Mouse (Mus musculus) heart, postnatal 0 days (tissue): Measurements from ENCODE around the gene Cldn11. TPM values are rescaled to one million over a fixed set of nuclear protein-coding genes. Genes with fewer than 3 reads are reported as not detected.

Source experiments
- ATAC-seq: fragments of 200-750 bp; cut with Nextera tagmentation; 2 replicates; pipeline ENCODE4 v1.8.0; 2017; ENCODE audit warnings: low read depth, moderate number of reproducible peaks, moderate library complexity; ENCODE audit not compliant: insufficient read depth
- DNase-seq: peaks from one replicate; pipeline ENCODE4 v3.0.0-alpha.2; 2016; ENCODE audit warnings: low spot score
- H3K27ac ChIP-seq: fragments of 300-500 bp; sonication (generic); 2 replicates; pipeline ENCODE4 v1.5.1; 2014; ENCODE audit warnings: low read depth, mild to moderate bottlenecking
- H3K27me3 ChIP-seq: fragments of 300-500 bp; sonication (generic); 2 replicates; pipeline ENCODE4 v1.6.1; 2014; ENCODE audit warnings: low read length, mixed read lengths; ENCODE audit not compliant: control insufficient read depth, insufficient read depth
- H3K36me3 ChIP-seq: fragments of 300-500 bp; sonication (generic); replicated peaks from 2 replicates; pipeline ENCODE4 v1.6.1; 2014; ENCODE audit warnings: low read length, mixed read lengths; ENCODE audit not compliant: control insufficient read depth, insufficient read depth
- H3K4me1 ChIP-seq: fragments of 300-500 bp; sonication (generic); 2 replicates; pipeline ENCODE4 v1.6.1; 2014; ENCODE audit warnings: antibody characterized with exemption; ENCODE audit not compliant: control insufficient read depth, insufficient read depth
- H3K4me2 ChIP-seq: fragments of 300-500 bp; sonication (generic); 2 replicates; pipeline ENCODE4 v1.6.1; 2014; ENCODE audit warnings: low read depth, mild to moderate bottlenecking, low read length, moderate library complexity
- H3K4me3 ChIP-seq: fragments of 300-500 bp; sonication (generic); 2 replicates; pipeline ENCODE4 v1.5.1; 2014; ENCODE audit warnings: low read depth, low read length
- H3K9ac ChIP-seq: fragments of 300-500 bp; sonication (generic); replicated peaks from 2 replicates; pipeline ENCODE4 v1.6.1; 2014; ENCODE audit warnings: low read depth, low read length, mixed read lengths
- H3K9me3 ChIP-seq: fragments of 300-500 bp; sonication (generic); replicated peaks from 2 replicates; pipeline ENCODE4 v1.6.1; 2016; ENCODE audit warnings: low read length; ENCODE audit not compliant: control insufficient read depth
- CTCF ChIP-seq: IDR thresholded peaks from 2 replicates; pipeline ENCODE4 v1.5.1; 2016; ENCODE audit warnings: antibody characterized with exemption, control low read depth, low read depth
- EP300 ChIP-seq: IDR thresholded peaks from 2 replicates; pipeline ENCODE4 v1.6.1; 2016; ENCODE audit warnings: antibody characterized with exemption, low read depth
- WGBS: fragments of 180-500 bp; shearing (Covaris S2); extraction: QIAGEN DNeasy Blood & Tissue Kit; methylation state at CpG from one replicate; pipeline ENCODE4 v1.1.7; 2014; 5-methylcytosine and 5-hydroxymethylcytosine counted together
- polyA plus RNA-seq: library from polyadenylated mRNA; unstranded; fragments of >200 nt; fragmentation: Nextera tagmentation; extraction: Ambion mirVana; gene quantifications from 2 replicates; pipeline ENCODE4 v1.2.1, GENCODE M21; 2015
- total RNA-seq: library from RNA; depleted of rRNA; stranded (reverse); fragments of >200 nt; gene quantifications from 2 replicates; pipeline ENCODE4 v1.2.3, GENCODE M21; 2014; ENCODE audit warnings: low replicate concordance

Cldn11 gene
- total and polyA plus RNA-seq, 2 experiments from 2014 or later = 4.8 to 9.3 TPM

DNA sequence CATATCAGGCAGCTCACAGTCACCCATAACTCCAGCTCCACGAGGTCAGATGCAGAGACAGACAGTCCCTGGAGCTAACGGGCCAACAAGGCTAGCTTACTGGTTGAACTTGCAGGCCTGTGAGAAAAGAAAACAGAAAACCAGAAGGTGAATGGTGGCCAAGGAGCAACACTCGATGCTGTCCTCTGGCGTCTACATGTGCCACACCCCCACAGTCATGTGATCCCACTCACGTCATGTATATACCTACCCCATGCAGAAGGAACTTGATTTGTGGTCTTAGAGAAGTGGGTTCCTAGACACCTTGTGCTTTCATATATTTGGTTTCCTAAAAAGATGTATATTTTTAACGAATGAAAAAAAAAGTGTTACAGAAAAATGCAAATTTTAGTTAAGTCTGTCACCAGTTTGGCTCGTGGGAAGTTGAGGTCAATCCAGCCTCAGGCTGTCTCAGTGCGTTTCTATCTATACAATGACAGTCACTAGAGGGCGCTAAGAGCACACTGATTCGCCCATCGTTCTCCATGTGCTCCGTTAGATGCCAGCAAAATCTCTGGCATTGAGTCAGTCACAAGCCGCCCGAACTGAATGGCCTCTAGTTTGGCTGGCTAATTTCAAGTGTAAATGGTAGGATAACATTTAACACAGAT, 4.0 kb upstream of the Cldn11 start:
- ATAC-seq (peak; percentile 85), DNase-seq (peak; percentile 89)
- no peak overlapping the region for H3K27ac ChIP-seq
- peaks cover 7% of the 10 kb centered on the region; the same call in 1 of the 2 replicates for H3K4me1 ChIP-seq
- no peaks in the 10 kb centered on the region for H3K36me3 ChIP-seq
- H3K9me3 ChIP-seq = no peaks in the 10 kb centered on the region
- 11% methylated on average over 14 of the region's 14 CpGs for WGBS
- H3K4me2 ChIP-seq = no peak overlapping the region
- peaks cover 24% of the 10 kb centered on the region for H3K27me3 ChIP-seq
- H3K4me3 ChIP-seq = no peak overlapping the region
- TF ChIP-seq CTCF (peak; percentile 93), EP300 (no peak)
- no peak overlapping the region for H3K9ac ChIP-seq

DNA sequence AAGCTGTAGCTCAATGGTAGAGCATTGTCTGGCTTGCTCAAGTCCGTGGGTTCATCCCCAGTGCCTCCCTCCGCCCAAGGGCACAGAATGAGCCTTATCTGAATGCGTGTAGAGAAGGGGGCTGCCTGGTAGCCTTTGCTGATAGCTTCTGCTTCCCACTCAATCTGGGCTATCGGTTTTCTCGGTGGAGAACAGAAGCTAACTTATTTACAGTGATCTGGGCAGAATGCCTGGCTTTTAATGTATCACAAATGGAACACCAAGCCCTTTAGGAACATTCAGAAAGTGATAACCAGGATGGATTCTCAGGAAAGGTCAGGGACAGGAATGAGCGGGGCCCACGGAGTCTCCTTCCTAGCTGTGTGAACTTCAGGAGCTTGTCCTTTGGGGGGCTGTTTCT, 1.1 kb upstream of the Cldn11 start:
- Histone ChIP-seq H3K4me3 (no peak overlapping the region), H3K4me1 (peaks cover 7% of the 10 kb centered on the region; the same call in 1 of the 2 replicates), H3K27me3 (peaks cover 30% of the 10 kb centered on the region), H3K9ac (no peak overlapping the region), H3K27ac (no peak overlapping the region), H3K36me3 (no peaks in the 10 kb centered on the region), H3K9me3 (no peaks in the 10 kb centered on the region), H3K4me2 (no peak overlapping the region)
- TF ChIP-seq CTCF (no peak), EP300 (no peak)
- DNase-seq (no peak), ATAC-seq (no peak)
- 58% methylated on average over 7 of the region's 7 CpGs for WGBS

DNA sequence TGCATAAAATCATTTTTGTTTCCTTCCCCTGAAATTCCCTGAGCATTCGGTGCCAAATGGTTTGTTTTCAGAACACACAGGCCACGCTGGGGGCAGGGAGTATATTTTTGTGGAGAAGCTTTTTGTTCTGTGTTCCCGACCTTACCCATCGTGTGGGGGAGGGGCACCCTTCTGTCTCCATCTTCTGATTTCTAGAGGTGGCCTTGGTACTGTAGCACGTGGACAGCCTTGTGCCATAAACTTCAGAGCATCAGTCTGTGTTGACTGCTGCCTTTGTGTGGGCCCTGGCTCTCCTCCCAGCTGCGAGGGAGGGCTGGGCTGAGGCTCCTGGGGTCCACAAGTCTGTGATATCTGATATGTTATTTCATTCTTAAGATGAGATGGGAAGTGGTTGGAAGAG, 2.4 kb downstream of the Cldn11 start:
- TF ChIP-seq CTCF = no peak
- TF ChIP-seq EP300 = no peak
- H3K9me3 ChIP-seq = no peaks in the 10 kb centered on the region

DNA sequence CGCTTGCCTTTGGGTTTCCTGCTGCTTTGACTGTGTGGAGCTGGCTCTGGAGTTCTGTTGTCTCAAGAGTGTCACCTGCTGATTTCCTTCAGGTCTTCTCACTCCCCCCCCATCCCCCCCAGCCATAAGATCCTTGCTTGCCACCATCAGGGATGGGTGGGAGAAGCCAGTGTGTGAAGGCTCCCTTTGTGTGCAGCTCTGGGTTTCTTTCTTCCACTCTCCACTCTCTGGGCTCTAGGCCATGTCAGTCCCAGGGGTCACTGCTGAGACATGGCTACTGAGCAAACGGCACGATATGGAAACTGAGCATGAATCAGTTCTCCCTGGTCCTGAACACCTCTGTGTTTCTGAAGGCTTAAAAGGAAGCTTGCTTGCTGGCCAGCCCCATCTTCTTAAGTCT, 6.4 kb downstream of the Cldn11 start:
- H3K4me2 ChIP-seq = no peak overlapping the region
- no peak for TF ChIP-seq CTCF
- no peak for DNase-seq
- no peak for ATAC-seq
- no peaks in the 10 kb centered on the region for H3K4me1 ChIP-seq
- no peaks in the 10 kb centered on the region for H3K36me3 ChIP-seq
- no peak overlapping the region for H3K4me3 ChIP-seq
- no peak overlapping the region for H3K27ac ChIP-seq
- H3K9me3 ChIP-seq = no peaks in the 10 kb centered on the region
- no peak overlapping the region for H3K9ac ChIP-seq
- WGBS = 58% methylated on average over 3 of the region's 3 CpGs
- 0 out of 2 replicates have a peak, but pooled peaks cover 4% of the 10 kb centered on the region for H3K27me3 ChIP-seq

More for the DNA sequence above, 2.4 kb downstream of the Cldn11 start:
- H3K9ac ChIP-seq = no peak overlapping the region
- no peak for ATAC-seq
- peaks cover 30% of the 10 kb centered on the region for H3K27me3 ChIP-seq
- no peaks in the 10 kb centered on the region for H3K36me3 ChIP-seq
- no peak overlapping the region for H3K4me2 ChIP-seq
- peaks cover 7% of the 10 kb centered on the region; the same call in 1 of the 2 replicates for H3K4me1 ChIP-seq
- WGBS = 54% methylated on average over 6 of the region's 6 CpGs
- DNase-seq = no peak
- H3K27ac ChIP-seq = no peak overlapping the region
- H3K4me3 ChIP-seq = no peak overlapping the region

DNA sequence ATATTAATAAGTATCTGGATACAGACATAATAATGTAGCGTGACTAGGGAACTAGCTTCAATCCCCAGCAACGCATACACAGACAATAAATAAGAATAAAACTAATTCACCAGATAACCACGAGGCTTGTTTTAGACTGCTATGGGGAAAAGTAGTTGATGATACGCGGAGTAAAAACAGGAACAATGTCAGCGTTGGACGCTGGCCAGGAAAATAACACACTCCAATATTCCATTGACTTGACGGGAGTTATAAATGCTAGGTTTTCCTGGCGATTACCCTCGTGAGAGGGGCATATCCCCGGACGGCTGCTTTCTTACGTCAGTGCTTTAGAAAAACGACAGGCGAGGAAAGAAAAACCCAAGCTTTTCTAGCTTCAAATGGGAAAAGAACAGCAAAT, 8.1 kb downstream of the Cldn11 start:
- ATAC-seq (no peak), DNase-seq (no peak)
- WGBS = 44% methylated on average over 15 of the region's 15 CpGs
- no peaks in the 10 kb centered on the region for H3K36me3 ChIP-seq
- H3K4me2 ChIP-seq = no peak overlapping the region
- no peak overlapping the region for H3K27ac ChIP-seq
- H3K9me3 ChIP-seq = no peaks in the 10 kb centered on the region
- no peak overlapping the region for H3K4me3 ChIP-seq
- TF ChIP-seq CTCF = no peak
- TF ChIP-seq EP300 = no peak
- no peak overlapping the region for H3K9ac ChIP-seq
- H3K4me1 ChIP-seq = no peaks in the 10 kb centered on the region
- no peaks in the 10 kb centered on the region for H3K27me3 ChIP-seq

DNA sequence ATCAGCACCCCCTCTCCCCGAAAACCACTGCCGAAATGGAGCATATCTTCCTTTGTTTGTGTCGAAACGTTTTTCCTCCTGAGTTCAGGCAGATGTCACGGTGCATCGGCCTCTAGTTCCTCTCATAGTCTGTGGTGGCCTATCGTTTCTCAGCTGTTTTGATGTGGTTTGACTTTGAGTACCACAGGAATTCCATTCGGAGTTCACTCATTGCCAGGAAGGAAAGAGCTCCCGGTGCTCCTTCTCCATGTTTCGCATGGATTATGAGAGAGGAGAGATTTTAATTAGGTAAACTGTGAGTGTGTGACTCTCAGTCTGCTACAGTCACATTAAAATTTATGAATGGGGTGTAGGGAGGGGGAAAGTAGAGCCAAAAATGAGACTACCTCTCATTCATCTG, 10.3 kb downstream of the Cldn11 start:
- no peak for ATAC-seq
- DNase-seq = no peak
- Histone ChIP-seq H3K9me3 (no peaks in the 10 kb centered on the region), H3K9ac (no peak overlapping the region), H3K4me3 (no peak overlapping the region), H3K27me3 (no peaks in the 10 kb centered on the region), H3K4me1 (no peaks in the 10 kb centered on the region), H3K27ac (no peak overlapping the region), H3K4me2 (no peak overlapping the region), H3K36me3 (no peaks in the 10 kb centered on the region)
- WGBS = 76% methylated on average over 10 of the region's 10 CpGs
- TF ChIP-seq EP300 (no peak), CTCF (no peak)
